Mouse (Mus musculus): ENCODE data around the gene Apoc3. TPM values are rescaled to one million over a fixed set of nuclear protein-coding genes. Genes with fewer than 3 reads are reported as not detected.

Gene Apoc3
- polyA plus RNA-seq, 1 experiment from 2014 or later, result not detected

DNA sequence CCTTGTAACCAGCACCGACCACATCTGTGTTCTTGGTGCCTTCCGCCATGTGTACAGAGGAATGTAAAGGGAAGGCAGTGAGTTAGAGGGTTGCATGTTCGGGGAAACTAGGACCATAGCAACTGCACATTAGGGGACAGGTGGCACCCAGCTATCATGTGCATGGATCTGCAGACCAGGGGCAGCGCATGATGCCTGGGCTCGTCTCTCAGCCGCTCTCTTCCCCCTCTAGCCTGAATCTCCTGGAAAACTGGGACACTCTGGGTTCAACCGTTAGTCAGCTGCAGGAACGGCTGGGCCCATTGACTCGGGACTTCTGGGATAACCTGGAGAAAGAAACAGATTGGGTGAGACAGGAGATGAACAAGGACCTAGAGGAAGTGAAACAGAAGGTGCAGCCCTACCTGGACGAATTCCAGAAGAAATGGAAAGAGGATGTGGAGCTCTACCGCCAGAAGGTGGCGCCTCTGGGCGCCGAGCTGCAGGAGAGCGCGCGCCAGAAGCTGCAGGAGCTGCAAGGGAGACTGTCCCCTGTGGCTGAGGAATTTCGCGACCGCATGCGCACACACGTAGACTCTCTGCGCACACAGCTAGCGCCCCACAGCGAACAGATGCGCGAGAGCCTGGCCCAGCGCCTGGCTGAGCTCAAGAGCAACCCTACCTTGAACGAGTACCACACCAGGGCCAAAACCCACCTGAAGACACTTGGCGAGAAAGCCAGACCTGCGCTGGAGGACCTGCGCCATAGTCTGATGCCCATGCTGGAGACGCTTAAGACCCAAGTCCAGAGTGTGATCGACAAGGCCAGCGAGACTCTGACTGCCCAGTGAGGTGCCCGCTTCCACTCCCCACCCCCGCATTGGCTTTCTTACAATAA is 5.6 kb downstream of the Apoc3 start:
- Histone ChIP-seq H3K27ac (0 out of 2 replicates have a peak overlapping the region, but pooled peaks have one; percentile 12), H3K36me3 (0 out of 2 replicates have a peak, but pooled peaks cover under 1% of the 10 kb centered on the region), H3K4me3 (replicated peaks) (peak overlapping the region; percentile 51), H3K9ac (replicated peaks) (peak overlapping the region; percentile 60), H3K9me3 (no peaks in the 10 kb centered on the region), H3K4me1 (replicated peaks) (peaks cover 7% of the 10 kb centered on the region), H3K4me2 (peak overlapping the region; percentile 82), H3K27me3 (peaks cover 13% of the 10 kb centered on the region; the same call in 1 of the 2 replicates)
- ATAC-seq (ENCODE audit: insufficient number of reproducible peaks, insufficient read depth, low FRiP score, low TSS enrichment, low read depth), result peak; percentile 83; the same call in 1 of the 2 replicates
- WGBS, result 16% methylated on average over 37 of the region's 37 CpGs

DNA sequence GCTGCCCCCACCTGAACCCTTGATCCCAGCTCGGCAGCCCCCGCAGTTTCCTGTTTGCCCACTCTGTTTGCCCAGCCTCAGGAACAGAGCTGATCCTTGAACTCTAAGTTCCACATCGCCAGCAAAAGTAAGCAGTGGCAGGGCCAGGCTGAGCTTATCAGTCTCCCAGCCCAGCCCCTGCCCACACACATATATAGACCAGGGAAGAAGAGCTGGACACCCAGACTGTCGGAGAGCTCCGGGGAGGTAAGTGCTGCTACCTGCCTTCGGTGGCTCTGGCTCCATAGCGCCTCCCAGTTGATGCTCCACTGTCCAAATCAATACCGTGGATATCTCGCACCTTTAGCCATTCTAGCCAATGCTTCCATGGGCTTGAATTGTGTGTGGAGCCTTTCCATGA is 6.9 kb downstream of the Apoc3 start, which contains the start of gene Apoa1:
Gene Apoa1, plus strand, starts transcription at position 90 of the 400 bp plus-strand sequence.
- Histone ChIP-seq H3K9me3 (no peaks in the 10 kb centered on the region), H3K36me3 (peaks cover 6% of the 10 kb centered on the region; the same call in 1 of the 2 replicates), H3K4me3 (replicated peaks) (no peak within 1 kb of the TSS), H3K4me2 (peak within 1 kb of the TSS; percentile 82; the same call in 1 of the 2 replicates), H3K27ac (no peak within 1 kb of the TSS), H3K9ac (replicated peaks) (no peak within 1 kb of the TSS), H3K27me3 (peaks cover 13% of the 10 kb centered on the region; the same call in 1 of the 2 replicates), H3K4me1 (replicated peaks) (peaks cover 7% of the 10 kb centered on the region)
- 0 out of 2 replicates have a peak, but pooled peaks have one; percentile 34 for ATAC-seq (ENCODE audit: insufficient number of reproducible peaks, insufficient read depth, low FRiP score, low TSS enrichment, low read depth)
- WGBS, result 71% methylated on average over 9 of the region's 9 CpGs

- H3K9ac ChIP-seq (replicated peaks), result no peak overlapping the region
These were observed 8.3 kb downstream of the Apoc3 start for GRCm38 (mm10) chr9:46227064-46227614.

GRCm38 (mm10) chr9:46224945-46225660 is 10.3 kb downstream of the Apoc3 start:
- Histone ChIP-seq H3K9me3 (no peaks in the 10 kb centered on the region), H3K4me2 (no peak overlapping the region), H3K27ac (no peak overlapping the region), H3K27me3 (0 out of 2 replicates have a peak, but pooled peaks cover 7% of the 10 kb centered on the region), H3K36me3 (peaks cover 40% of the 10 kb centered on the region), H3K4me1 (replicated peaks) (no peaks in the 10 kb centered on the region), H3K9ac (replicated peaks) (no peak overlapping the region), H3K4me3 (replicated peaks) (no peak overlapping the region)
- 65% methylated on average over 5 of the region's 5 CpGs for WGBS
- ATAC-seq (ENCODE audit: insufficient number of reproducible peaks, insufficient read depth, low FRiP score, low TSS enrichment, low read depth), result no peak

More at GRCm38 (mm10) chr9:46227064-46227614, 8.3 kb downstream of the Apoc3 start:
- Histone ChIP-seq H3K27me3 (peaks cover 13% of the 10 kb centered on the region; the same call in 1 of the 2 replicates), H3K4me2 (no peak overlapping the region), H3K36me3 (peaks cover 20% of the 10 kb centered on the region), H3K9me3 (no peaks in the 10 kb centered on the region), H3K4me1 (replicated peaks) (peaks cover 7% of the 10 kb centered on the region), H3K27ac (no peak overlapping the region), H3K4me3 (replicated peaks) (no peak overlapping the region)
- no peak for ATAC-seq (ENCODE audit: insufficient number of reproducible peaks, insufficient read depth, low FRiP score, low TSS enrichment, low read depth)
- WGBS, result 88% methylated on average over 3 of the region's 3 CpGs

DNA sequence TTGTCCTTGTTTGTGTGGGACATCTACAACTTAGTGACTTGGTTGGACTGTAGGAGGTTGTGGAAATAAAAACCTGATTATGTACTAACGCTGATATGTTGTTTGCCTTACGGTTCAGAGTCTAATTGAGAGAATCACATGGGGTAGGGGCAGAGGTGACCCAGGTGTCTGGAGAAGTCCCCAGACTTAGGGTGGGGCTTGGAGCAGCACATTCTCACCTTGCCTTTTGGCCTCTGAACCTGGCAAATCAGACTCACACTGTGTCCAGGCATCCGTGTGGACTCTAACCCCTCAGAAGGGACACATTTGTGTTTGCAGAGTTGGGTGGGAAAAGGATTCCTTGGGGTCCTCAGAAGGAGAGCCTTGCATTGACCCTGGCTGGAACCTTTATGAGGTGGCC is 11.3 kb downstream of the Apoc3 start:
- Histone ChIP-seq H3K27ac (no peak overlapping the region), H3K9ac (replicated peaks) (no peak overlapping the region), H3K27me3 (0 out of 2 replicates have a peak, but pooled peaks cover 7% of the 10 kb centered on the region), H3K36me3 (peaks cover 49% of the 10 kb centered on the region), H3K4me2 (no peak overlapping the region), H3K9me3 (no peaks in the 10 kb centered on the region), H3K4me3 (replicated peaks) (no peak overlapping the region), H3K4me1 (replicated peaks) (no peaks in the 10 kb centered on the region)
- no peak for ATAC-seq (ENCODE audit: insufficient number of reproducible peaks, insufficient read depth, low FRiP score, low TSS enrichment, low read depth)
- 80% methylated on average over 3 of the region's 3 CpGs for WGBS

DNA sequence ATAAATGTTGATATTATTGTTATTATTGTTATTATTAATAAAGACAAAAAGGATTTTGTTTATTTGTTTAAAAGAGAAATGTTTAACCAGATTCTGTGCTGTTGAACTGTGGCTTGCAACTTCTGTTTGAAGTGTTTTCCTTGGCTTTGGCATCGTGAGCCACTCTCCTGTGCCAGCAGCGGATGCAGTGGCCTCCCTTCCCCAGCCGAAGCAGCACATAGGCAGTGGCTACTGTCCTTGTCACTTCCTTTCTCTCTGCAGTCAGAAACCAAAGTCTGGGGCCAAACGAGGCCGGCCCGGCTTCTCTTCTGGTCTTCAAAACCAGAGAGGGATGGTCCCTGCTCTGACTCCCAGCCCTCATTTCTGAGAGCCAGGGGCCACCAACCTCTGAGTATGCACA is 12.3 kb downstream of the Apoc3 start:
- H3K4me1 ChIP-seq (replicated peaks), result no peaks in the 10 kb centered on the region
- H3K4me3 ChIP-seq (replicated peaks), result no peak overlapping the region
- no peak overlapping the region for H3K27ac ChIP-seq
- H3K9ac ChIP-seq (replicated peaks), result no peak overlapping the region
- H3K4me2 ChIP-seq, result no peak overlapping the region
- peaks cover 53% of the 10 kb centered on the region for H3K36me3 ChIP-seq
- WGBS, result 86% methylated on average over 6 of the region's 6 CpGs
- 0 out of 2 replicates have a peak, but pooled peaks cover 4% of the 10 kb centered on the region for H3K27me3 ChIP-seq
- no peak for ATAC-seq (ENCODE audit: insufficient number of reproducible peaks, insufficient read depth, low FRiP score, low TSS enrichment, low read depth)
- H3K9me3 ChIP-seq, result no peaks in the 10 kb centered on the region

- WGBS, result 62% methylated on average over 9 of the region's 9 CpGs
- H3K4me3 ChIP-seq (replicated peaks), result no peak overlapping the region
- H3K4me2 ChIP-seq, result no peak overlapping the region
- no peaks in the 10 kb centered on the region for H3K27me3 ChIP-seq
- H3K36me3 ChIP-seq, result peaks cover 69% of the 10 kb centered on the region
- no peaks in the 10 kb centered on the region for H3K4me1 ChIP-seq (replicated peaks)
- ATAC-seq (ENCODE audit: insufficient number of reproducible peaks, insufficient read depth, low FRiP score, low TSS enrichment, low read depth), result no peak
- H3K27ac ChIP-seq, result no peak overlapping the region
- no peaks in the 10 kb centered on the region for H3K9me3 ChIP-seq
- no peak overlapping the region for H3K9ac ChIP-seq (replicated peaks)
These were observed 17.3 kb downstream of the Apoc3 start for GRCm38 (mm10) chr9:46218176-46218575.

DNA sequence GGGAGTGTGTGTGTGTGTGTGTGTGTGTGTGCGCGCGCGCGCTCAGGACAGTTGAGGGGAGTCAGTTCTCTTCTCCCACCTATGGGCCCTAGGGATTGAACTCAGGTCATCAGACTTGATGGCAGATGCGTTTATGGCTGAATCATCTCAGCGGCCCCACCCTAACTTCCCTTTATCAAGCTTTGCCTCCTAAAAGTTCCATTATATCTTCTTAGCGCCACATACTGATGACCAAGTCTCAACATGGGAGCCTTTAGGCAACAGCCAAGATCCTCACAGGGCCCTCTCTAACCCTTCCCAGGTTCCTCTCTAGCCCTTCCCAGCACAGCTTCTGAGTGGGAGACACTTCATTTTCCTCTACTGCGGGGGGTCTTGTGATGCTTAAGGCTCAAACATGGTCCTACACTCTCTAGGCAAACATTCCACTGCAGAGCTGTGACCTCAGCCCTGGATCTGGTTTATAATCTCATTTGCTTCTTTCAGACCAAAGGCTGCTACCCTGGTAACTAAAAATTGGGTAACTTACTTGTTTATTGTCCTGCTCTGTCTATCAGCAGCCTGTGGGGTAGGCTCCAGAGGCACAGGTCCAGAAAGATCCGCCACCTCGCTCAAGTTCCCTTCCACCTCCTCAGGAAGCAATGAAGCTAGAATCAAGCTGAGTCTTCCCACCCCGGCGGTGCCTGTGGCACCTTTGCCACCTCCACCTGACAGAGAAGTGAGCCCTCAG is 18.5 kb downstream of the Apoc3 start:
- Histone ChIP-seq H3K9me3 (no peaks in the 10 kb centered on the region), H3K4me3 (replicated peaks) (no peak overlapping the region), H3K4me1 (replicated peaks) (no peaks in the 10 kb centered on the region), H3K27me3 (no peaks in the 10 kb centered on the region), H3K27ac (no peak overlapping the region), H3K4me2 (no peak overlapping the region), H3K9ac (replicated peaks) (no peak overlapping the region), H3K36me3 (peaks cover 68% of the 10 kb centered on the region)
- 93% methylated on average over 13 of the region's 13 CpGs for WGBS
- no peak for ATAC-seq (ENCODE audit: insufficient number of reproducible peaks, insufficient read depth, low FRiP score, low TSS enrichment, low read depth)

- no peak for ATAC-seq (ENCODE audit: insufficient number of reproducible peaks, insufficient read depth, low FRiP score, low TSS enrichment, low read depth)
- no peak overlapping the region for H3K4me2 ChIP-seq
- H3K27ac ChIP-seq, result no peak overlapping the region
- no peaks in the 10 kb centered on the region for H3K27me3 ChIP-seq
- peaks cover 68% of the 10 kb centered on the region for H3K36me3 ChIP-seq
- 82% methylated on average over 11 of the region's 11 CpGs for WGBS
- H3K9me3 ChIP-seq, result no peaks in the 10 kb centered on the region
- no peaks in the 10 kb centered on the region for H3K4me1 ChIP-seq (replicated peaks)
- no peak overlapping the region for H3K4me3 ChIP-seq (replicated peaks)
- H3K9ac ChIP-seq (replicated peaks), result no peak overlapping the region
These were observed 19.8 kb downstream of the Apoc3 start for GRCm38 (mm10) chr9:46215338-46216322.

DNA sequence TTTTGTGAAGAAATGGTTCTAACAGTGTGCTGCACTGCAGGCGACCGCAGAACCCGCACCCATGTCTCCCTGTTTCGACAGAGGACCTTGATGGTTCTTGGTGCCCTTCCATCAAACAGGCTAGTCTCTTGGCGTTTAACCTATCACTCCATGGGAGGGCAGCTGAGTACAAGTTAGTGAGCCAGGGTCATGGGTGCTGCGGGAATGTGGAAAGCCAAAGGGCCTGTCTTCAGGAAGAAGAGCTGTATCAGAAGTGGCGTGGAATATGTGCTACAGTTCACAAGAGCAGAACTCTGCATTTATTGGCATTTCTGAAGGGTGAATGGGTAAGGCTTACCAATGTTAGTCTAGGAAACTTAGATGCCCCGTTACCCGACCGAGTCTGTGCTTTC is 20.5 kb downstream of the Apoc3 start:
- no peak for ATAC-seq (ENCODE audit: insufficient number of reproducible peaks, insufficient read depth, low FRiP score, low TSS enrichment, low read depth)
- Histone ChIP-seq H3K9me3 (no peaks in the 10 kb centered on the region), H3K9ac (replicated peaks) (no peak overlapping the region), H3K4me1 (replicated peaks) (no peaks in the 10 kb centered on the region), H3K4me3 (replicated peaks) (no peak overlapping the region), H3K27me3 (no peaks in the 10 kb centered on the region), H3K36me3 (peaks cover 68% of the 10 kb centered on the region), H3K4me2 (no peak overlapping the region), H3K27ac (no peak overlapping the region)
- 89% methylated on average over 10 of the region's 10 CpGs for WGBS

All from limb, embryonic 12.5 days (tissue).